ENCODE assay signal across 11 mouse cellular contexts in the genomic region with DNA sequence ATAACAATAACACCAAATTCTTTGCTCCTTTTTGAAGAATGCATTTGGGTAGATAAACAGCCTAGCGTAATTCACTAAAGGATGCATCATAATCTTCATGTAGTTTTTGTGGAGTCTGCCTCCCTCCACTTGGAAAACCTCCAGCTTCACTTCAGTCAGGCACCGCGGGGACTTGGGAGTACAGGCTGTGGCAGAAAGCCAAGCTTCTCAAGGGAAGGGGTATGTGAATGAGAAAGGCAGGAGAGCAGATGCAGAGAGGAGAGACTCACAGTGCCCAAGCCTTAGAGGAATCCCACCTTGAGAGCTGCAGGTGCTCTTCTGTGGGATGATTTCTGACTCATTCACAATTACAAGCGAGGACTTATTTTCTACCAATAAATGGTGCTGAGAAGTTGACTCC. TPM values are rescaled to one million over a fixed set of nuclear protein-coding genes. Genes with fewer than 3 reads are reported as not detected.
DNase-seq lines count a peak whose midpoint lies in the region; TF ChIP-seq lines count a peak whose summit lies in the region.
"Had no signal": no experiment of that assay in that cellular context is flagged by ENCODE, and none has a peak within 500 bp of the region (broad histone marks: within the 10 kb centered on the region; RNA-seq: fewer than 3 reads in every experiment).

No protein-coding gene starts in this region.

- no peak for TF ChIP-seq POLR2A in brain, embryonic 14.5 days (IDR thresholded peaks at IDR 0.05; ENCODE audit: borderline replicate concordance, extremely low read depth, insufficient read depth, insufficient read length, poor library complexity, severe bottlenecking)

- peak; percentile 5 to 14 for DNase-seq in frontal cortex, postnatal 10 days (ENCODE audit: low spot score in 2 of 2)
- DNase-seq in frontal cortex, postnatal 25 days (ENCODE audit: low spot score in 2 of 2) = no peak
- peak; percentile 7 to 60 for DNase-seq in left cerebral cortex, postnatal 10 days (ENCODE audit: extremely low spot score in 1 of 2, low spot score in 2 of 2)
- no peak for DNase-seq in left cerebral cortex, adult 8-10 months (ENCODE audit: low spot score in 2 of 2)
- DNase-seq in brain, embryonic 14.5 days (ENCODE audit: low read depth) = peak; percentile 93
- DNase-seq in cerebellum, postnatal 36 days = peak; percentile 57 to 63
- DNase-seq in layer of hippocampus, postnatal 10 days (ENCODE audit: low spot score in 2 of 2) = no peak
- no peak for DNase-seq in embryo, embryonic 9.5 days (ENCODE audit: extremely low spot score)
- DNase-seq: liver, embryonic 13.5 days; spleen, adult 18-20 months; thymus, postnatal 25 days had no signal

- TF ChIP-seq CTCF in brain, embryonic 14.5 days (IDR thresholded peaks at IDR 0.05; ENCODE audit: borderline replicate concordance, extremely low read depth, insufficient read depth, insufficient read length) = no peak

- intact Hi-C loops in left cerebral cortex, postnatal 10 days (cut with DNase I) = no loop called here

RNA-seq across cellular contexts. Expression of a gene that starts 33.9 kb away (rescaled TPM):
- 10 to 100 TPM; 26.1 to 26.6 TPM for total RNA-seq in left cerebral cortex, postnatal 10 days (2021)
- total RNA-seq in left cerebral cortex, adult 8-10 months (2022) = 10 to 100 TPM; 30.6 to 38.9 (median 34.4) TPM
- polyA plus RNA-seq in brain, embryonic 14.5 days (2012; rRNA removed) = 1.1 and 2.8 TPM in 2 replicates
- total RNA-seq in layer of hippocampus, postnatal 10 days (2021) = 10 to 100 TPM; 13.9 to 15.7 TPM

Comparison
In these comparisons a context has a peak if more than half of its experiments do, and no peak if none do; other contexts are left out.
1. DNase-seq: peak in frontal cortex, postnatal 10 days (2 of 2), left cerebral cortex, postnatal 10 days (2 of 2), brain, embryonic 14.5 days (single experiment) and cerebellum, postnatal 36 days (2 of 2); none in frontal cortex, postnatal 25 days (0 of 2), left cerebral cortex, adult 8-10 months (0 of 2), layer of hippocampus, postnatal 10 days (0 of 2) and embryo, embryonic 9.5 days (single experiment).